Mouse (Mus musculus): ENCODE data around the gene Bcl11a. TPM values are rescaled to one million over a fixed set of nuclear protein-coding genes. Genes with fewer than 3 reads are reported as not detected.
A peak's percentile ranks its signal among the peaks of the same experiment; 100 is the strongest.

The Bcl11a gene
- polyA plus RNA-seq, 1 experiment from 2014 or later = 105 TPM

DNA sequence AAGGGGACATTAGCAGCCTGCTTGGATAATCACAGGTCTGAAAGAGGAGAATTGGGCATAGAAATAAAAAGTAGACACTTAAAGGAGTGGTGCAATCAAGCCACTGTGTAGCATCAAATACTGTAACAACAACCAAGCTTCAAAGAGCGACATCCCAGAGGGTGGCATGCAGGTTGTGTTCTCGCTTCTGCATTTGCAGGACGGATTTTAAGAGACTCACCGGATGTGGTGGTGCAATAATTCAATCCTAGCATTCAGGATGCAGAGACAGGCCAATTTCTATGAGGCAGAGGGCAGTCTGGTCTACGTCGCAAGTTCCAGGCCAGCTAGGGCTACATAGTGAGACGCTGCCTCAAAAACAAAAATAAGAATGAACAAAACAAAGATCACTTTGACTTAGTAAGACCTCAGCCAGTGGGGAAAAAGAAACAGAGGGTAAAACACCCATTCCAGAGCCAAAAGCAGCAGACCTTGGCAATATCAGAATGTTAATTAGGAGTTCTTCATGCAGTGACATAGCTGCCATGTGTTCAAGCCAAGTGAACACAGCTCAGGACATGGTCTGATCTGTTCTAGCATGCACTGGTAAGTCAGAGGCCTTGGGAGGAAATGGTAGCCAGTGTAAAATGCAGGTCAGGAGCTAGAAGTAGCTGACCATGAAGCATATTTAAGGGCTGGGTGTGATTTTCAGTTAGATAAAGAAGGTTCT lies 74.4 kb downstream of the Bcl11a start:
- H3K9ac ChIP-seq = no peak overlapping the region
- peaks cover 11% of the 10 kb centered on the region; the same call in 1 of the 2 replicates for H3K4me1 ChIP-seq
- H3K27ac ChIP-seq = no peak overlapping the region
- H3K36me3 ChIP-seq (replicated peaks) = no peaks in the 10 kb centered on the region
- no peak for ATAC-seq (replicated peaks)
- WGBS = 87% methylated on average over 7 of the region's 7 CpGs
- no peaks in the 10 kb centered on the region for H3K9me3 ChIP-seq
- no peaks in the 10 kb centered on the region for H3K27me3 ChIP-seq (replicated peaks)
- H3K4me2 ChIP-seq = no peak overlapping the region
- H3K4me3 ChIP-seq = no peak overlapping the region

DNA sequence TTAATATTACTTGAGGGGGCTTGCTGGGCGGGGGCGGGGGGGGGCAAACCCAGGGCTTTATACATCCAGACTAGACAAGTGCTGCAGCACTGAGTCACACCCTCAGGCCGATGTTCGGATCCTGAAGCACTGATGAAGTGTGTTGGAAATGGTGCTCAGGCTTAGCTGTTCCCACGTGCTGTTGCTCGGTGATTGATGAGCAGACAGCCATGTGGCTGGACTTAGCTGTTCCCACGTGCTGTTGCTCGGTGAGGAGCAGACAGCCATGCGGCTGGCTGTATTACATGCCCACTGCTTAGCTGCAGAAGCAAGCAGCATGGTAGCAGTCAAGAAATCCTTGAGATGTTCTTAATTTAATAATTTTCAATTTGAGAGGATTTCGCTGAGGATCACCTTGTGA lies 75.2 kb downstream of the Bcl11a start:
- peaks cover 17% of the 10 kb centered on the region; the same call in 1 of the 2 replicates for H3K4me1 ChIP-seq
- H3K4me2 ChIP-seq = no peak overlapping the region
- no peaks in the 10 kb centered on the region for H3K9me3 ChIP-seq
- no peak overlapping the region for H3K9ac ChIP-seq
- 0 out of 2 replicates have a peak, but pooled peaks have one; percentile 28 for ATAC-seq (replicated peaks)
- no peak overlapping the region for H3K4me3 ChIP-seq
- H3K36me3 ChIP-seq (replicated peaks) = no peaks in the 10 kb centered on the region
- no peaks in the 10 kb centered on the region for H3K27me3 ChIP-seq (replicated peaks)
- 56% methylated on average over 10 of the region's 10 CpGs for WGBS
- no peak overlapping the region for H3K27ac ChIP-seq

DNA sequence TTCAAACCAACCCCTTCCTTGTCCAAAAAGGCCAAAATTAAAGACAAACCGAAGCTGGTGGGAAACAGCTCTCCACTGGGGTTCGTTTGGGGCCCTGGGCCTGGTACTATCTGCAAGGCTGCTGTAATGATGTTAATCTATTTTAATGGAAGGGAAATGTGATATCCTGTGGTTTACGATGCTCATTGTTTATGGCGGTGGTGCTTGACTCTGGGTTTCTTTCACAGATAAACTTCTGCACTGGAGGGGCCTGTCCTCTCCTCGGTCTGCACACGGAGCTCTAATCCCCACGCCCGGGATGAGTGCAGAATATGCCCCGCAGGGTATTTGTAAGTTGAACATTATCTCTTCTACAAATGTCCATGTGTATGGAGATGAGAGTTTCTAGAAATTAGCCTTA lies 80.2 kb downstream of the Bcl11a start:
- peaks cover 45% of the 10 kb centered on the region for H3K4me1 ChIP-seq
- H3K27ac ChIP-seq = no peak overlapping the region
- no peak overlapping the region for H3K4me2 ChIP-seq
- H3K9ac ChIP-seq = no peak overlapping the region
- no peaks in the 10 kb centered on the region for H3K27me3 ChIP-seq (replicated peaks)
- WGBS = 59% methylated on average over 9 of the region's 9 CpGs
- ATAC-seq (replicated peaks) = no peak
- no peaks in the 10 kb centered on the region for H3K9me3 ChIP-seq
- no peaks in the 10 kb centered on the region for H3K36me3 ChIP-seq (replicated peaks)
- H3K4me3 ChIP-seq = no peak overlapping the region

DNA sequence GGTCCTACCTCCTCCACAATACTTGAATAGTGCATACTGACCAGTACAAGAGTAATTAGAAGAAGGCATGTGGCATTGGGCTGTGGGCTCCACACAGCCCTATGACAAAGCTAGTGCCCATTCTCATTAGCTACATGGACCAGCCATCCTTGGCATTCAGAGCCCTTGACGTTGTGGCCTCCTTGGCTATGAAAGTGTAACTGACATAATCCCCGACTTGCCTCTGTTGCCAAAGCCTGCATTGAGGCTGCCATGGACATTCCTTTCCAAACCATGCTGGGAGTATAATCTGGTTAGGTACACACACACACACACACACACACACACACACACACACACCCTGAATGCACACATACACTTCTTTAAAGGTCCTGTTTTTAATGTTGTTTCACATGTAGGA lies 81.8 kb downstream of the Bcl11a start:
- no peaks in the 10 kb centered on the region for H3K9me3 ChIP-seq
- H3K36me3 ChIP-seq (replicated peaks) = peaks cover 4% of the 10 kb centered on the region; the same call in 1 of the 2 replicates
- no peak overlapping the region for H3K9ac ChIP-seq
- H3K27ac ChIP-seq = no peak overlapping the region
- no peak for ATAC-seq (replicated peaks)
- no peak overlapping the region for H3K4me2 ChIP-seq
- peaks cover 36% of the 10 kb centered on the region for H3K4me1 ChIP-seq
- no peaks in the 10 kb centered on the region for H3K27me3 ChIP-seq (replicated peaks)
- H3K4me3 ChIP-seq = no peak overlapping the region
- 65% methylated on average over 2 of the region's 2 CpGs for WGBS

DNA sequence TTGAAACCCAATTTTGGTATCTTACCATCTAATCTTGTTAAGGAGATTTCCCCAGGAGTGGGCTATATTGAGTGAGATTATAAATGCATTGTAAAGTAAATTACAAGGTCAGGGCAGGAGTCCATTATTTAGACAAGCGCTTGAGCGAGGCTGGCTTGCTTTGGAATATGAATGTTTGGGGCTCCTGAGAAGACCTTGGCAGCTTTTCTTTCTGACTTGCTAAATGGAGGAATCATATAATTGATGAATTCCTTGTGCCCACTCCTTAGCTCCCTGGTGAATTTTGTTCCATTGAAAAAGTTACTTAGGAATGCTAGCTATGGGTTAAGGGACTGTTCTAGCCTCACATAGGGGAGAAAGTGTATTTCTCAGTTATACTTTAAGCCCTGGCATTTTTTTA lies 83.6 kb downstream of the Bcl11a start:
- WGBS = 39% methylated on average over 2 of the region's 2 CpGs

DNA sequence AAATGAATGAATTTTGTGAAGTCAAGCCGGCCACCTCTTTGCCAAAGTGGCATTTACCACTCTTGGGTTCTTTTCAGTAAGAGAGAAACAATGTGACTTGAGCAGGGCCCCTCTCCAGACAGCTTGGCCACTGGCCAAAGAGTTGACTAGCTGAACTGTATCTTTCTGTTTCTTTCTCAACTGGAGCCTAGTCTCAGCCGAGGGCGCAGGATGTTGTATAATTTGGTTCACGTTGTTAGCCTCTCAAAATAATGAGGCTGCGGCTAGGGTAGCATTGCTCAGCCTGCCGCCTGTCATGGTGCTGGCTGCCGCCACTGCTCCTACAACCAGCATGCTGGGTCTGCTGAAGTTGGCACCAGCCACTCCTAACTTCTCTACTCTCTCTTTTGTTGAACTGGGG lies 84.2 kb downstream of the Bcl11a start:
- Histone ChIP-seq H3K27me3 (replicated peaks) (no peaks in the 10 kb centered on the region), H3K9ac (no peak overlapping the region), H3K4me2 (no peak overlapping the region), H3K27ac (no peak overlapping the region), H3K4me3 (no peak overlapping the region), H3K4me1 (peaks cover 36% of the 10 kb centered on the region), H3K9me3 (no peaks in the 10 kb centered on the region), H3K36me3 (replicated peaks) (peaks cover 7% of the 10 kb centered on the region; the same call in 1 of the 2 replicates)
- peak; percentile 68 for ATAC-seq (replicated peaks)
- WGBS = 33% methylated on average over 7 of the region's 7 CpGs

More for the DNA sequence above, 83.6 kb downstream of the Bcl11a start:
- H3K27ac ChIP-seq = no peak overlapping the region
- H3K9me3 ChIP-seq = no peaks in the 10 kb centered on the region
- peaks cover 36% of the 10 kb centered on the region for H3K4me1 ChIP-seq
- peaks cover 7% of the 10 kb centered on the region; the same call in 1 of the 2 replicates for H3K36me3 ChIP-seq (replicated peaks)
- no peak overlapping the region for H3K4me2 ChIP-seq
- H3K4me3 ChIP-seq = no peak overlapping the region
- no peak for ATAC-seq (replicated peaks)
- H3K27me3 ChIP-seq (replicated peaks) = no peaks in the 10 kb centered on the region
- no peak overlapping the region for H3K9ac ChIP-seq

DNA sequence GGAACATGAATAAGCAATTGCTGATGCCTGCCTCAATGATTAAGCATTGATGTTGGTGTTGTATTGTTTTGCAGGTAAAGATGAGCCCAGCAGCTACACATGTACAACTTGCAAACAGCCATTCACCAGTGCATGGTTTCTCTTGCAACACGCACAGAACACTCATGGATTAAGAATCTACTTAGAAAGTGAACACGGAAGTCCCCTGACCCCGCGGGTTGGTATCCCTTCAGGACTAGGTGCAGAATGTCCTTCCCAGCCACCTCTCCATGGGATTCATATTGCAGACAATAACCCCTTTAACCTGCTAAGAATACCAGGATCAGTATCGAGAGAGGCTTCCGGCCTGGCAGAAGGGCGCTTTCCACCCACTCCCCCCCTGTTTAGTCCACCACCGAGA lies 85.2 kb downstream of the Bcl11a start:
- Histone ChIP-seq H3K27ac (no peak overlapping the region), H3K9ac (no peak overlapping the region), H3K4me3 (no peak overlapping the region), H3K4me2 (no peak overlapping the region), H3K27me3 (replicated peaks) (no peaks in the 10 kb centered on the region), H3K4me1 (peaks cover 32% of the 10 kb centered on the region), H3K36me3 (replicated peaks) (peaks cover 7% of the 10 kb centered on the region; the same call in 1 of the 2 replicates), H3K9me3 (no peaks in the 10 kb centered on the region)
- 96% methylated on average over 8 of the region's 8 CpGs for WGBS
- no peak for ATAC-seq (replicated peaks)

DNA sequence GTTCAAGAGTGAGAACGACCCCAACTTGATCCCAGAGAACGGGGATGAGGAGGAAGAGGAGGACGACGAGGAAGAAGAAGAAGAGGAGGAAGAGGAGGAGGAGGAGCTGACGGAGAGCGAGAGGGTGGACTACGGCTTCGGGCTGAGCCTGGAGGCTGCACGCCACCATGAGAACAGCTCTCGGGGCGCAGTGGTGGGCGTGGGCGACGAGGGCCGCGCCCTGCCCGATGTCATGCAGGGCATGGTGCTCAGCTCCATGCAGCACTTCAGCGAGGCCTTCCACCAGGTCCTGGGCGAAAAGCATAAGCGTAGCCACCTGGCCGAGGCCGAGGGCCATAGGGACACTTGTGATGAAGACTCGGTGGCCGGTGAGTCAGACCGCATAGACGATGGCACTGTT lies 86.2 kb downstream of the Bcl11a start:
- H3K27me3 ChIP-seq (replicated peaks) = no peaks in the 10 kb centered on the region
- H3K27ac ChIP-seq = no peak overlapping the region
- whole genome bisulfite sequencing = 96% methylated on average over 26 of the region's 26 CpGs
- H3K9ac ChIP-seq = no peak overlapping the region
- H3K36me3 ChIP-seq (replicated peaks) = peaks cover 7% of the 10 kb centered on the region; the same call in 1 of the 2 replicates
- H3K9me3 ChIP-seq = no peaks in the 10 kb centered on the region
- no peak overlapping the region for H3K4me2 ChIP-seq
- H3K4me1 ChIP-seq = peaks cover 28% of the 10 kb centered on the region
- H3K4me3 ChIP-seq = no peak overlapping the region
- ATAC-seq (replicated peaks) = no peak; the same call in 1 of the 2 replicates

DNA sequence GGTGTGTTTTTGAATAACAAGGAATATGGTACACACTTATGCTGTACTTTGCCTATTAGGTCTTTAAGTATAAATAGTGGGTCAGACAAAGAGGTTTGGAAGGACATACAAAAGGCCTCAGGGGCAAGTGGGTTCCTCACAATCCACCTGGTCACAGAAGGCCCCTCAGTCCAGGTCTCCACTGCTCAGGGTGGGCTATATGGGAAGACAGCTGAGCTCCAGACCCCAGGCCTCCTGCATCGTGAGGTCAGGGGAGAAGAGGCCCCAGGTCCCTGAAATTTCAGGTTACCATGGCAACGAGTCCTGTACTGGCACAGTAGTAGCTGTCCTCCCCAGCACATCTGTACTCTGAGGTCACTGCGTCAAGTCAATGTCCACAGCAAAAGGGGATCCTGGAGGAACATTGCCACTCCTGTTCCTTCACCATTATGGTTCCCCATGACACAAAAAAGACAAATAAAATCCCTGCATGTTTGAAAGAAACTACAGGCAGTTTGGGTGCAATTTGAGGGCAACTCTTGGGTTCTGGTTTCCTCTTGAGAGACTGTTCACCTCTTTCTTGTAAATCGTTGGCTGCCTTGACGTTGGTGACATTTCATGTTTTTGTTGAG lies 93.9 kb downstream of the Bcl11a start:
- no peak overlapping the region for H3K9ac ChIP-seq
- H3K27ac ChIP-seq = no peak overlapping the region
- no peaks in the 10 kb centered on the region for H3K36me3 ChIP-seq (replicated peaks)
- H3K4me3 ChIP-seq = no peak overlapping the region
- WGBS = 80% methylated on average over 5 of the region's 5 CpGs
- no peaks in the 10 kb centered on the region for H3K27me3 ChIP-seq (replicated peaks)
- 0 out of 2 replicates have a peak, but pooled peaks have one; percentile 24 for ATAC-seq (replicated peaks)
- H3K4me1 ChIP-seq = 0 out of 2 replicates have a peak, but pooled peaks cover 2% of the 10 kb centered on the region
- no peaks in the 10 kb centered on the region for H3K9me3 ChIP-seq
- H3K4me2 ChIP-seq = no peak overlapping the region

DNA sequence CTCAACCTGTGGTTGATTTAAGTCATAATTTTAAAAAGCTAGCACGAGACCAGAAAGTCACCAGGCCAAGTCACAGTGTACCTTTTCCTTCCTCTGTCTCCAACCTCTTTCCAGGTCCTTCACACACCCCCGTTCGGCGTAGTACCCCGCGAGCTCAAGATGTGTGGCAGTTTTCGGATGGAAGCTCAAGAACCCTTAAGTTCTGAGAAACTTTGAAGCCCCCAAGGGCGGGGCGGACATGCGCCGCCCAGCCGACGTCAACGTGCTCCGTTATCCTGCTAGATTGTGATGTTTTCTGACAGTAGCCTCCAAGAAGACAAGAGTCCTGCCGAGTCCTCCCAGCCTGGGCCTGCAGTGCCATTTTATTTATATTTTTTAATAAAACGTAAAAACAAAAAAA lies 94.7 kb downstream of the Bcl11a start:
- no peak overlapping the region for H3K4me3 ChIP-seq
- 0 out of 2 replicates have a peak, but pooled peaks cover 1% of the 10 kb centered on the region for H3K4me1 ChIP-seq
- H3K9ac ChIP-seq = no peak overlapping the region
- no peaks in the 10 kb centered on the region for H3K9me3 ChIP-seq
- H3K4me2 ChIP-seq = no peak overlapping the region
- ATAC-seq (replicated peaks) = 0 out of 2 replicates have a peak, but pooled peaks have one; percentile 4
- H3K27ac ChIP-seq = no peak overlapping the region
- H3K36me3 ChIP-seq (replicated peaks) = no peaks in the 10 kb centered on the region
- 96% methylated on average over 17 of the region's 17 CpGs for WGBS
- no peaks in the 10 kb centered on the region for H3K27me3 ChIP-seq (replicated peaks)

DNA sequence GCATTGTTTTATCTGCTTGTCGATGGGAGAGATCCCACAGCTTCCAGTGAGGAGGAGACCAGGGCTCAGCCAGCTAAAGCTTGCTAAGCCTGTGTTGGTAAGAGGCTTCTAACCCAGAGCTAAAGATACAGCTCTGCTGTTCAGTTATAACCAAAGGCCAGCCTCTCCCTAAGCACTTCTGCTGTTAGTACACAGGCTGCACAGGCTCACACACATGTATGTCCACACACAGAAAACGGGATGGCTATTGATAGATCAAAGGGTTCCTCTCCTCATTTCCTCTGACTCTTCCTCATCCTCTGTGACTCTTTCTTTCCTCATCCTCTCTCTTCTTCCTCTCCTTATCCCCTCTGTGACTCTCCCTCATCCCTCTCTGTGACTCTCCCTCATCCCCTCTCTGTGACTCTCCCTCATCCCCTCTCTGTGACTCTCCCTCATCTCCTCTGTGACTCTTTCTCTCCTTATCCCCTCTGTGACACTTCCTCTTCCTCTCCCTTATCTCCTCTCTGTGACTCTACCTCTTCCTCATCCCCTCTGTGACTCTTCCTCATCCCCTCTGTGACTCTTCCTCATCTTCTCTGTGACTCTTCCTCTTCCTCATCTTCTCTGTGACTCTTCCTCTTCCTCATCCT lies 96.4 kb downstream of the Bcl11a start:
- Histone ChIP-seq H3K4me3 (no peak overlapping the region), H3K27me3 (replicated peaks) (no peaks in the 10 kb centered on the region), H3K27ac (no peak overlapping the region), H3K4me1 (no peaks in the 10 kb centered on the region), H3K36me3 (replicated peaks) (no peaks in the 10 kb centered on the region), H3K9me3 (no peaks in the 10 kb centered on the region), H3K4me2 (no peak overlapping the region), H3K9ac (no peak overlapping the region)
- ATAC-seq (replicated peaks) = no peak
- WGBS = 77% methylated on average over 2 of the region's 2 CpGs

DNA sequence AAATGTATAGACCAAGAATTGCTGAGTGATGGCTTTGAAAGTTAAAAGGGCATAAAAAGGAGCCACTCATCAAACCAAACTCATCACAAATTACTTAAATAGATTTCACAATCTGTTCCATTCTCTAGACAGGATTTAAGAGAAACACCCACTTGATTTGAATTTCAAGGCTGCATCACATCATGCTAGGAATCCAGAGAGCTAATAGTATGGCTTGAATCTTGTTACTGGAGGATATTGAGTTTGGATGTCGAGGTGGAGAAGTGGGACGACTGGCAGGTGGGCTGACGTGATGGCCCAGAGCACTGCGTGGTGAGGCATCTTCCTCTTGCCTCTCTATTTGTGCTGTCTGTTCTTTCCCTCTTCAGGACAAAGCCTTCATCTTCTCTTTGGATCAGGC lies 99.6 kb downstream of the Bcl11a start:
- no peak overlapping the region for H3K4me2 ChIP-seq
- H3K4me1 ChIP-seq = no peaks in the 10 kb centered on the region
- H3K27ac ChIP-seq = no peak overlapping the region
- H3K27me3 ChIP-seq (replicated peaks) = no peaks in the 10 kb centered on the region
- H3K36me3 ChIP-seq (replicated peaks) = no peaks in the 10 kb centered on the region
- no peaks in the 10 kb centered on the region for H3K9me3 ChIP-seq
- no peak overlapping the region for H3K9ac ChIP-seq
- no peak overlapping the region for H3K4me3 ChIP-seq
- no peak for ATAC-seq (replicated peaks)
- WGBS = 86% methylated on average over 4 of the region's 4 CpGs
